Mouse (Mus musculus) urinary bladder, adult 18-20 months (tissue): ENCODE measurements at regions not wholly inside any gene's neighbourhood (a gene's known extent, or its start where the extent isn't known, plus 50 kb on each side); places are given as distances from the start of the nearest gene placed in this dataset.

Source experiments
- DNase-seq, 2 experiments: peaks; one replicate each; pipeline ENCODE4 v3.0.0; 2022; ENCODE audit warnings: low spot score in 2 of 2, mixed read lengths in 2 of 2

DNA sequence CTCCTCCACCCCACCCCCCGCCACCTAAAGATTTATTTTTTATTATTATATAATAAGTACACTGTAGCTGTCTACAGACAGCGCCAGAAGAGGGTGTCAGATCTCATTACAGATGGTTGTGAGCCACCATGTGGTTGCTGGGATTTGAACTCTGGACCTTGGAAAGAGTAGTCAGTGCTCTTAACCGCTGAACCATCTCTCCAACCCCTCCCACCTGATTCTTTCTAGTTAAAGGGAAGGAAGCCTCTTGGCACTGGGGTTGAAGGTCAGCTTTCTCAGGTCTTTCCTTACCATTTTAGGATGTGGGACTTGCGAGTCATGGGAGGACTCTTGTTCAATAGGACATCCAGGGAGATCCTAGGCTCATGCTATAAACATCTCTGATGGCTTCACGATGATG is 54.7 kb downstream of the Hes1 start:
- no peak for DNase-seq

DNA sequence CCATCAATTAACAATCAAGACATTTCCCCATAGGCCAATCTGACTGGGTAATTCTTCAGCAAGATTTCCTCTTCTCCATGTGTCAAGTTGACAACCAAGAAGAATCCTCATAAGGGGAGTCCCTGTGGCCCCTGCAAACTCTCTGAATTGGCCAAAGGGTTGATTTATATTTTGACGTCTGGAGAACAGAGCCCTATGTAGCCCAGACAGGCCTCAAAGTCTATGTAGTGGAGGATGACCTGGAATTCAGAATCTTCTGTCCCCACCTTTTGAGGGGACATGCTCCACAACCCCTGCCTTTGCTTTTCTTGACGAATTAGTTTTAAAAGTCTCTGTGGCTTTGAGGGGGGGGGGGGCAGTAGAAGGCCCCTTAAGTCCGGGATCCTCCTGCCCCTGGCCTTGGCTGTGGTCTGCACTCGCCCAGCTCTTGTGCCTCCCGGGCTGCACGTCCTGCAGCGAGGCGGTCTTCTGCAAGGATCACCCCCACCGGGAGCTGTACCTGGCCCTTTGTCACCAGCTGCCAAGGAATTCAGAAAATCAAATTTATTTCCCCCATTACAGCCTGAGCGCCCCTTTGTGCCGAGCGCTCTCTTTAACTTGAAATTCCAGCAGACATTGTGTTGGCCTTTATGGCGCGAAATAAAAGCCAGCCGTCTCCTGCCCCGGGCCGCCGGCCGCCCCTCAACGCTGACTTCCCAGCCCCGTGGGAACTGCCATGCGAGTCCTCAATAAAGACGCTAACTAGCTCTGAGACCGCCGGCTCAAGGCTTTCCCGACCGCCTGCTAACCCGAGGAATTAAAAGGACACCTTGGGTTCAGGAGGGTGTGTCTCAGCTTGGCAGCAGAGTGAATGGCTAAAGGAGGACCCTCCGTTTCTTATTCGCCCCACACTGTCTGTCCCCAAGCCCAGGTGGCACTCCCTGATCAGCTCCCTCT is 56.4 kb downstream of the Hes1 start:
- no peak for DNase-seq

DNA sequence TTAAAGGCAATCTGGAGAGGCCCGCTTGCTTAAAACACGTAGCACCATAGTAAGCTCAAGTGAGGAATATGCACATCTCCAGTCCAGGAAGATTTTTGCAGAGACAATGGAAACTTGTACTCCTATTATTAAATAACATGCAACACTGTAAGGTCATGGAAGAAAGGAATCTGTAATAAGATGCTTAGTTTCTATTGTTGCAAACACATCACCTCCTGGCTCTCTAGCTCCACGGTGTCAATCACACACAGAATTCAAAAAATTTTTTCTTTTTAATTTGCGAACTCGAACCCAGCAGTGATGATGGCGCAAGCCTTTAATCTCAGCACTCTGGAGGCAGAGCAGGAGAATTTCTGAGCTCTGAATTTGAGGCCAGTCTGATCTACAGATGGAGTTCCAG is 57.4 kb downstream of the Hes1 start:
- no peak for DNase-seq

DNA sequence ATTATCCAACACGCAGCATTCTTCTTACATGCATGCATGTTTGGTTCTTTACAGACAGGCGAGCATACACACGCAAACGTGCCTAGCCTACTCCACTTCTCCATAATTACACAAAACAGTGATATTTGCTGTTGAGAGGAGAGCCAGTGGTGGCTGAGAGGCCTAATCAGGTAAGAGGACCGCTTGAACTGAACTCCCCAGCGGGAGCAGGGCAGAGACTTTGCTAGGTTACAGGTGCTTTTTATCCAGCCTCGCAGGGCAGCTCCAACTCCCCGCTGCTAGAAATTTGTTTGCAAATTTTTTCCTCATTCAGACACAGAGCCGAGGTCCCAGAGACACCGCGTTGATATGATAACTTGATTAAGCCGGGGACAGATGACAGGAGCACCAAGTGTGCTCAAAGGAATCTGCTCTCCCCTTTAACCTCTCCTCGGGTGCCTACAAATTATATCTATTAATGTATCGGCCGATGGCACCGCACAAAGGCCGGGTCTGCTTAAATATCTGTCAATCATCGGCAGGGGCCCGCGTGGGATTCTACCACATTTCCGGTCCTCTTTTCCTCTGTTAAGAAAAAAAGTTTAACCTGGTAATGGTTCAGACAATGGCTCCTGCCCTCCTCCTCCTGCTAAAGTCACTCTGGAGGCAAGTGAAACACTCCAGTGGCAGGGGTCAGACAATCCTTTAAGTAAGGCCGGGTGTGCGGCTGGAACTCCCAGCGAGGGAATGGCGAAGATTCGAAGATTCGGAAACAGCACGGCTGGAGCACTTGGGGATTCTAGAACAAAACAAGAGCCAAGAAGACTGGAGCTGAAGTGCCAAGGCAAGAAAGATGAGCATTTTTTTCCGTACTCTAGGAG is 58.3 kb downstream of the Hes1 start:
- no peak for DNase-seq

DNA sequence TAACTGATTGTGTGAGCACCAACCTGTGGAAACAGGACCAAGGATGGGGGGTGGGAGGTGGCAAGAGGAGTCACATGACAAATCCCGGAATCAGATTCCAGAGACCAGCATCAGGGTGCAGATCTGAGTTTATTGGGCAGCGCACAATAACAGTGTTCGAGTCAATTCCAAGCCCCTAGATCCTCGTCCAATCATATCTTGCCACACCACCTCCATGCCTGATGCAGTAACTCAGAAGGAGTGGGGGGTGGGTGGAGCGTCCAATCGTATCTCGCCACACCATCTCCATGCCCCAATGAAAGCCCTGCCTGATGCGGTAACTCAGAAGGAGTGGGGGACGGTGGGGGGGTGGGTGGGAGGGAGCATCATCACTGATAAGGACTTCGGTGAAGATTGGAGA is 62.8 kb downstream of the Hes1 start:
- DNase-seq: no peak

DNA sequence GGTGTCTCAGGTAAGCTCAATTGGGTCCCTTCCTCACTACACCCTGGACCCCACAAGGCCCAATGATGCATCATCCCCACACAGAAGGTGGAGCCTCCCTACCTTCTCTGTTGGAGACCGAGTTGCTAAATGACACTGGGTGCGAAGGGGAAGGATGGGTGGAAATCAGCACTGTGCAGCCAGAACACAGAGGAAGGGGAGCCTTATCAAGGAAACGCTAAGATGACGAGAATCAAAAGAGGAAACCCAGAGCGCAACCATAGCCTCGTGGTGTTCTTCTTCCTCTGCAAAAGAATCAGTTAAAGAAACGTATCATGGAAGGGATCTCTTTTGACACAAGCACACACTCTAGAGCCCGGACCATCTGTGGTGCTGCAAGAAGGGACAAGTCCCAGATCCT is 64.6 kb downstream of the Hes1 start:
- DNase-seq: no peak

DNA sequence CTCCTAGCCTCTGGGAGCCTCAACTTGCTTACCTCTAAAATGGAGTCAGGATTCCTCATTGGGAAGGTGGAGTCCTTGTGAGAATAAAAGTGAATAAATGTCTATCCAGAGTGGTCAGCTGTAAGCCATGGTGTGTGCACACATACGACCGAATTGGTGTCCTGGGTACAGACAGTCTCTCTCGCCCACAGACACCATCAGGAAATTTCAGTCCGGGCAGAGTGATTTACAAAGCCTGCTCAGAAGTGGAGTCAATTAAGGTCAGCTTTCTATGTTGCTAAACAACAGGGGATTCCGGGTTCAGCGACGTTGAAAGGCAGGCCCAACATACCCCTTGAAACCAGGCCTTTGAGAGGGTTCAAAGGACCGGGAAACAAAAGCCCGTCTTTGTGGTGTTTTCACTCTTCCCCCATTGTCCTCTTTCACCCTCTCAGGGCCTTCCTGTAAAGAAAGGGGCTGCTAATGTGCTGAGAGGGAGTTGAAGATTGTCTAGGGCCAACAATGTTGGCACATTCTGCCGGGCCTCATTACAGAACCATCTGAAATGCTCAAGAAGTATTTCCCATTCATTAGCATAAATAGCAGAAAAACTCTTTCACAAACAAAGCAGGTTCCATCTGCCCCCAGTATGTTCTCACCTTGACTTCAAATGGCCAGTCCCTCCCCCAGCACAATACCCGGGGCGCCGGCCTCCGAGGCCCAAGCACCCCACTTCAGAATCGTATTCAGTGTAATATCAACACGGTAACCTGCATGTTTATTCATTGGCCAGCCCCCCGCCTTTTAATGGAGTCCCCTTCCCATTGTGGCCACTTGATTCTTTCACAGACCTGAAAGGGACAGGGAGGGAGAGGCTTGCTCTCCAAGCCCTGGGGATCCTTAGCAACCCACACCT is 65.3 kb downstream of the Hes1 start:
- no peak for DNase-seq

DNA sequence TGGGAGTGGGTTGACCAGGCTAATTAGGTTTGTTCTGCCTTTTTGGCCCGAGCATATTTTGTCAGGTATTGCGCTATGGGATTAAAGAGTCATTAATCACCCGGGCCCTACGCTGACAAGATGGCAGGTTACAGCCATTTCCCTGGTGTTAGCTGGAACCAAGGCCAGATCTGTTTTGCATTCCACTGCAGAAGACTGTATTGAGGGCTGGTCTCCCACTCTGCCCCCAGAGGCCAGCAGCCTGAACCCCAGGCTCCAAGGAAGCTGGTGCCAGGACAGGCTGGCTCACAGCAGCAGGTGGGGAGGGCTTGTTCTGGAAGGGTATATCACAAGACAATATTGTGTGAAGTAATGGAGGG is 65.9 kb downstream of the Hes1 start:
- no peak for DNase-seq

DNA sequence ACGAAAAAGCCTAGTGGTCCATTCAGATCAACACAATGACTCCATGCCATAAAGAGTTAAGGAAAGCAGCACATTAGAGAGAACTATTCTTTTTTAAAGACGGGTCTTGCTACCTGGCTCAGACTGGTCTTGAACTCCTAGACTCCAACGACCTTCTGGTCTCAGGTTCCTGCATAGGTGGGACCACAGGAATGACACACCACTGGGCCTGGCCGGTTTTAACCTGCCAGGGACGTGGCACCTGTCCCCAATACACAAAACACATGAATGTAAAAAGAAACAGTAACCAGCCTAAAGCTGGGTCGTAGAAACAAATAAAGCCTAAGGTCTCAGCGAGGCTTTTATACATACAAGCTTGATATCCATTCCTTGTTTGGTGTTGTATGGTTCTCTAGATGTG is 67.9 kb downstream of the Hes1 start:
- no peak for DNase-seq

DNA sequence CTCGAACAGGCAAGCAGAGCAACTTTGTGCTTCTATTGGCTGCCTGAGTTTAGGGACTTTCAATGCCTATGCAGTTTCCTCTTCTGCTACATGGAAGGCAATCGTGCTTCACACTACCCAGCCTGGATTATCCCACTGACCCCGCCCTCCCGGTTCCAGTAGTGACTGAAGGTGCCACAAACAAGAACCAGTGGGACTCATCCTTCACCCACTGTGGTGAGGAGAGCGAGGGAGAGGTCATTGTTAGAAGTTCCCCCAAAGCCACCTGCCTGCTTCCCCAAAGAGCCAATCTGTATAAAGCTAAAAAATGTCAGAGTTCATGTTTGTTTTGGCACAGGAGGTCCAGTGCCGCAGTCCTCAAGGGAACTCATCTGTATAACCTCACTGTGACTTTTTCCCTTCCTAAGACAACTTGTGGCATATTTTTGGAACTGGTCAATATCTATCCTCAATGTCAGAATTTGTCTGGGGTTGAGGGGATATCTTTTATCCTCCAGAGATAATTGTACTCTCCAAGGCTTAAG is 70.5 kb downstream of the Hes1 start:
- no peak for DNase-seq

DNA sequence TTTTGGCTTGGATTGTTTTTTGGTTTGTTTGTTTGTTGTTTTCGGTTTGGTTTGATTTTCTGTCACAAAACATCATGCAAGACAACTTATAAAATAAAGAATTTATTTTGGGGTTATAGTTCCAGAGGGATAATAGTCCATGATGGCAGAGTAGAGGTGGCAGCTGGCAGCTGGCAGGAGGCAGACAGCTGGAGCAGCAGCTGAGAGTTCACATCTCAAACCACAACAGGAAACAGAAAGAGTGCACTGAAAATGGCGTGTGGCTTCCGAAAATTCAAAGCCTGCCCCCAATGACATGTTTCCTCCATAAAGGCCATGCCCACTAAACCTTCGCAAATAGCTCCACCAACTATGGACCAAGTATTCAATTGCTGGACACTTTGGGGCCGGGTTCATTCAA is 72.7 kb downstream of the Hes1 start:
- no peak for DNase-seq

DNA sequence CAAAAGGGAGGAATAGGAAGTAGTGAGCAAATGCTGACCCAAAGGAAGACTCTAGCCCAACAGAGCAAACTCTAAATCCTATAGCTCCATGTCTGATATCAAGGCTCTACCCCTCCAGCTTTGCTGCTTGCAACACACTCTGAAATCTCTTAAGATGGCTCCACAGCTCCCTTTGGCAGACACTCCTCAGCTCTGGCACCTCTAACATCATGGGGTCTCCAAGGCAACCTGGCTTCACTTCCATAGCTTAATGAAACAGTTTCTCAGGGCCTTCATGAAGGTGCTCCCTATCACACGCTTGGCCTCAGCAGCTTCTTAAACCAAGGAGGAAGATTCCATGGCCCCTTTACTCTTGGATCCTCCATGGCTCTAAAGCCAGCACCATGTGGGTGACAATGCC is 73.6 kb downstream of the Hes1 start:
- DNase-seq: no peak

DNA sequence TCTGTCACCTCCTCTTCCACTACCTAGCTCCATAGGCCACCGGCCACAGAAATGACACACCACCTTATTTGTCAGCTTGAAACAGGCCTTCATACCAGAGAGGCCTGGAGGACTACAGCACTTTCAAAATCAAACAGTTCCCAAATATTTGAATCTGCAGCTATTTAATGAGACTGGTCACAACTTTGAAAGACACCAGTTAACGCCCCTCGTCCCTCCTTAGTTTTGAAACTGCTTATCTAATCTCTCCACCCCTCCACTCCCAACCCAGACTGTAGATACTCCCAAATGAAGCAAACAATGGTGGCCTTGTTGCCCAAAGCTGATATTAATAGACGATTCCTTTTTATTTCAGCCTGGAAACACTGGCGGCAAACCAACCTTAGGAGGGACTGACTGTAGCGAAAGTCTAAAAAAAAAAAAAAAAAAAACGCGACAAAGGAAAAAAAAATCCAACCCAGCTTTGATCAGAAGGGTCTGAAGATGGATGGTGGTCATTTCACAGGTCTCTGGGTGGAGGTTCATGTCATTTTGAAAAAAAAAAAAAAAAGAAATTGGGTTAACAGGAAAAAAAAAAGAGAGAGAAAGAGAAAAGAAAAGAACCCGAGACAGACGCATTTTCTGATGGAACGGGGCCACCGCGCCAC is 80.8 kb downstream of the Hes1 start:
- DNase-seq: no peak

DNA sequence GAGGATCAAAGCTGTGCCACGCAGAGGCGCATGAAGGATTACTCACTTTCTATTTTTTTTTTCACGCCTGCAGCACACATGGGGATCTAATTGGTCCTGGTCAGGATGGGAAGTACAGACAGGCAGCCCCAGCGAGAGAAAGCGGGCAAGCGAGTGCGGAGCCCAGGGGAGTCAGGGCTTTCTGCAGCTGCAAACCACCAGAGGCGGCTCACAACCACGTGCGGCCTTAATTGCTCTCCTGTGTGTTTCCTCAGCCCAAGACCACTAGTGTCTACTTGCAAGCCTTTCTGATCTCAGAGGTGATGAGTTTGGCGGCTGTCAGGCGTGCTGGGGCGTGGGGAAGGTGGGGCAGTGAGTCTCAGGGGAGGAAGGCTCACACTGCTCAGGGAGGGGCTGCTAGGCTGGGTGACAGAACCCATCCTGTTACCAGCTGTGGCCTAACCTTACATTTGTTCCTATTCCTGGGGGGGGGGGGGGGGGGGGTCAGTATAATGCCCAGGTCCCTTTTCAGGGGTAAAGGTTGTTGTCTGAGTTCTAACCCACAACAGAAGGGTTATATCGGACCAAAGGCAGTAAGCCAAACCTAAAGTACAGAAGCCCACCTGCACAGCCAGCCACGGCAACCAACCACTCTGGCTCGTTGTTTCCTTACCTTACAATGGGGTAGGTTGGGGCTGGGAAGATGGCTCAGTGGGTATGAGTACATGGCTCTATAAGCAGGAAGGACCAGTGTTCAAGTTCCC is 81.5 kb downstream of the Hes1 start:
- DNase-seq: no peak

DNA sequence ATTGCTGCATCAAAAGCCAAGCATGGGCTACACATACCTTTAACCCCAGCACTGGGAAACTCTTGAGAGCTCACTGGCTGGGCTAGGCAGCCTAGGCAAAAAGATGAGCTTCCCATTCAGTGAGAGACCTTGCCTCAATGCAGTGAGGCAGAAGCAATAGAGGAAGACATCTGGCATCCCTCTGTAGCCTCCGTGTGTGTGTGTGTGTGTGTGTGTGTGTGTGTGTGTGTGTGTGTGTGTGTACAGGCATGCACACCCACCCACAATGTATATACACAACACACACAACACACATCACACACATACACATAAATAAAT is 82.0 kb downstream of the Hes1 start:
- DNase-seq: no peak

DNA sequence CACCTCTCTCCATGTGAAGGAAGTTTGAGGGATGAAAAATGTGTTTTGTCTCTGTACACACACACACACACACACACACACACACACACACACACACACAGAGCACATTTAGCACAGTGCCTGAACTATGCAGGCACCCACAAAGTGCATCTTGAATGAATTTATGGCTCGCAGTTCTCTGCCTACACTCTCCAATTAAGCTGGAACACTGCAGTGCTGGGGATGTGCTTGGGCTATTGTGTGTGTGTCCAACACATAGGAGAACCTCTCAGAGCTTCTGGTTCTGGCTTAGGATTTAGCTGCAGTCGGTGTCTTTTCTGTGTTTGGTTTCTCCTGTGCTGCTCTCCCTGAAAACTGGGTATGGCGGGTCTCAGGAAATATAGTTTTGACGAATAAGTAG is 83.1 kb downstream of the Hes1 start:
- DNase-seq: no peak

DNA sequence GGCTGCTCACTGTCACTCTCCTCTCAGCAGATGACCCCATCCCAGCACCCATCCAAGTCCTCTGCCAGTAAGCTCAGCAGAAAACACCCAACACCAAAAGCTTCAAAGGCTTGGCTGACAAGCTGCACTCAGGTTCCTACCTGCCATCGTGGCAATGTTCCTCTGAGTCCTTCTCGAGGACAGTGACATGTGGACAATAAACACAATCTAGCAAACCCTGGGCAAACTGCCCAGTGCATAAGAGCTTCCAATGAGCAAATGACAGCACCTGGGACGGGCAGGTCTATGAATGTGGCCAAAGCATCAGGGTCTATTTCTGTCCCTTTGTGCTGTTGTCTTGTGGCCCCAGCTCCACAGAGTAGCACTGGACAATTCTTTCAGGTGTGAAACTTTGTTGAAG is 86.9 kb downstream of the Hes1 start:
- DNase-seq: no peak

DNA sequence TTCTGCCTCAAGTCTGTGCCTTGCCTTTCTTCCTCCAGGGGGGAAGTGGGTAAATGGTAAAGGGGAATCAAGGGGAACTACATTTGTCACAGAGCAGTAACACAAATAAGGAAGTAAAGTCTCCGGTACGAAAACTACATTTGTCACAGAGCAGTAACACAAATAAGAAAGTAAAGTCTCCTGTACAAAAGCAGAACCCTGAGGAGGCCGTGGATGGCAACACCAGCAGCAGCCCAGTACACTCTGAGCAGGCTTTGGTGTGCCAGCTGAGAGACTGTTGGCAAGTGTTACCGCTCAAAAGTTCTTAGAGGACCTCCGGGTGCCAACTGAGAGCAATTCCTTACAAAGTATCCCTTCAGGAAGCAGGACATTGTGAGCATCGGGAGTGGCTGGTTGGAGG is 90.9 kb downstream of the Hes1 start:
- DNase-seq: no peak

DNA sequence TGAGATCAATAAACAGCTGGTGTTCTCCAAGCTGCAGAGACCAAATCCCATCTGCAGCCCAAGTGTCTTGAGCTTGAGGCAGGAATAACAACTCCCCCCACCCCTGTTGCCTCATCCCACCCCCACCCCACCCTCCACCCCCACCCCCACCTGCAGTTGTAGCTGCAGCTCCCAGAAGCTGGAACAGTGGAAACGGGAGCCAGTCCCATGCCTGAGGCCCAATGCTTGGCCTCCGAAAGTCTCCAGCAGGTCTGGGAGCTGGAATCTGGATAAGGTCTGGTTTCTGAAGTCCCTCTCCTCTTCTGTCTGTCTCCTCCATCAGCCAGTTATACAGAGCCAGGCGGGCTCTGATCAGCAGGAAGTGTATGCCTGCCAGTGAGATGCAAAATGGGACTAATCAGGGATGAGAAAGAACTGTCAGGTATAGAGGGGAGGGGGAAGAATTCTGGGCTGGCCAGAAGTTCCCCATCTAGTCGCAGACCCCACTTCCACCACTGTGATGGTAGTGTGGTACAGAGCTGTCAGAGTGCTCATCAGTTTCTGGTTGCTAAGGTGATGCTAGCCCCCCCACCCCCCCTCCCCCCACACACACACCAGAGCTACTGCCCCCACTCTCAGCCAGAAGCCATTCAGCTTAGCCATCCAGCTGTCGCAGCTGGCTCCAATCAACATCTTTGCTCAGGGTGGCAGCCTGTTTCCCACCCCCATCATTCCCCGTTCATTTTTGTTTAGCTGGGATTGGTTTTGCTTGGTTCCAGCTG is 91.5 kb downstream of the Hes1 start:
- DNase-seq: no peak

DNA sequence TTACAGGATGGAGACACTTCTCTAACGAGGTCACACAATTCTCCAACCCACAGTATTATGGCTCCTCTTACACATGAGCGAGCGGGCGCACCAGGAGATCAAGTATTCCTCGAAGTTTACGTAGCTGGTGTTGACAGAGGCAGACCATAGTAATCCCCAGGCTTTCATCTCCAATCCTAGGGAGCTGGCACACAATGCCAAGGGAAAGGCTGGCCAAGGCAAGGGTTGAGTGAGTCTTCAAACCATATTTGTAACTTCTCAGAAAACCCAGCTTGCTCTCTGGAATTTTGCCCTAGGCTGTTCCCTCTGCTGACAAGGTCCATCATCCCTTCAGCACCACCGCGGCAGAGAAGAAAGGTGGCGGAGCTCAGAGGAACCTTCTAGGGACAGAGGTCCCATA is 94.0 kb downstream of the Hes1 start:
- no peak for DNase-seq
